Mouse (Mus musculus): ENCODE results near the gene Epha8. TPM values are rescaled to one million over a fixed set of nuclear protein-coding genes. Genes with fewer than 3 reads are reported as not detected.

Gene Epha8
- total RNA-seq (2021): not detected
- long read RNA-seq, experiment 1: 0 reads
- long read RNA-seq, experiment 2: 0 reads

- intact Hi-C loops (cut with DNase I): no loop called here
- DNase-seq: no peak
Observed at GRCm38 (mm10) chr4:136956751-136957446, at the start of gene Epha8. Gene Epha8 (minus strand): TSS chr4:136956816.

- intact Hi-C loops (cut with DNase I): no loop called here
Observed at GRCm38 (mm10) chr4:137001825-137002224, 45.2 kb upstream of the Epha8 start.

GRCm38 (mm10) chr4:137001020-137001419 is 44.4 kb upstream of the Epha8 start:
- intact Hi-C loops (cut with DNase I): no loop called here
- no peak for DNase-seq

More at GRCm38 (mm10) chr4:137001825-137002224, 45.2 kb upstream of the Epha8 start:
- DNase-seq: no peak

- DNase-seq: no peak
- intact Hi-C loops (cut with DNase I): no loop called here
Observed at GRCm38 (mm10) chr4:136998371-136998770, 41.8 kb upstream of the Epha8 start.

DNA sequence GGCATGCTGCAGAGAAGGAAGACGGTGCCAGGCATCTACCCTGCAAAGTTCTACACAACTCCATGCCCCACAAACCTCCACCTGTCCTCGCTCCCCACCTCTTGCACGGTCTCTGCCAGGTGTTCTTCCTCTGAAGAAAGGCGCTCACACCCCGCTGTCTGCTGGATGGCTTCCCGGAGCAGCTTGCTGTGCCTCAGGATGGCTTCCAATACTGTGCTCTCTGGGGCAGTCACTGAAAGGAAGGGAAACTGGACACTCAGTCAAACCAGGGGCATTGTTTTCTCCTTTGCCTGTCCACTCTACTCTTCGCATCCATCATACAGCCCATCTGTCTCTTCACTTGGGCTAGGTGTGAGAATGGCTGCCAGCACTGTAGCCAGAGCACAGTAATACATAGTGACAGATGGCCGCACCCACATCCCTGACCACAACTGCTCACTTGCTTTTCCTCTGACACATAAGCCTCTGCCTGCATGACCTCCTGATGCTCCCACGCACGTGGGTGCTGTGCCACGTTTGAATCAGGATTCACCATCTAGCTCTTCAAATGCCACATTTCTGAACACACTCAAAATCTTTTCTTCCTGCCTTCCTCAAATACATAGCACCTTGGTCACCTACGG is 41.2 kb upstream of the Epha8 start:
- no peak for DNase-seq
- intact Hi-C loops (cut with DNase I): no loop called here

- no peak for DNase-seq
- intact Hi-C loops (cut with DNase I): no loop called here
Observed at GRCm38 (mm10) chr4:136996933-136997332, 40.3 kb upstream of the Epha8 start.

DNA sequence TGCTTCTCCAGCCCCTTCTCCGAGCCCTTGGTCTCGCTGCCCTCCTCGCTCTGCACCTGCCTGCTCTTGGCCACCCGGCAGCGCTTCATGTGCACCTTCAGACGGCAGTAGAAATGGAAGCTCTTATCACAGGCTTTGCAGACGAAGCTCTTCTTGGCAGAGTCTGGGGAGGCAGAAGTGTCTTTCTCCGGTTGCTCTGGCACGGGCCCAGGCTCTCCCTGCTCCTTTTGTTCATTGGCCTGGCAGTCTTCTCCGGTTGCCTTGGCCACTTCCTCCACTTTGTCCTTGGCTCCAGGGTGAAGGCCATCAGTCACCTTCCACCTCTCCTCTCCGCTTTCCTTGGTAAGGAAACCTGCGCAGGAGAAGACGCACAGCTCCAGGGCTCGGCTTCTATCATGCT is 38.7 kb upstream of the Epha8 start:
- DNase-seq: no peak
- intact Hi-C loops (cut with DNase I): no loop called here

GRCm38 (mm10) chr4:136981993-136982695 is 25.5 kb upstream of the Epha8 start:
- DNase-seq: no peak
- intact Hi-C loops (cut with DNase I): loop anchor here (5.0 kb wide), 1 partner anchor 75 kb away; no protein-coding TSS in a partner anchor

DNA sequence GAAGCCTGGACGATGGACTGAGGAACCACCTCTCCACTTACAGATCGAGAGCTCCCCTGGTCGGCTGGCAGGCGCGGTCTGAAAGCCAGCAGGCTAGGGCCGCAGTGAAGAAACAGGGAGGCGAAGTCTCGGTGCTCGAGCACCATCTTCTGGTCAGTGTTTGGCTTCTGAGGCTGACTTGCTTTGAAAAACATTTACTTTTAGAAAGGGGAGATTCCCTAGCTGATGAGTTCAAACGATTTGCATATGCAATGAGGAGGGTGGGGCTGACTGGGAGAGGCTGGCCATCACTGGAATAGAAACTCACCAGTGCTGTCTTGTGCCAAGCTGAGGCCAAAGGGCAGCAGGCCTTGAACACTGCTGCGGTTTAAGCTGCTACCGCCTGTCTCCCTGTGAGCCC is 24.7 kb upstream of the Epha8 start:
- DNase-seq: no peak
- intact Hi-C loops (cut with DNase I): loop anchor here (5.0 kb wide), 1 partner anchor 74 kb away; no protein-coding TSS in a partner anchor

GRCm38 (mm10) chr4:136980921-136981320 is 24.3 kb upstream of the Epha8 start:
- intact Hi-C loops (cut with DNase I): loop anchor here (5.0 kb wide), 1 partner anchor 74 kb away; no protein-coding TSS in a partner anchor
- no peak for DNase-seq

GRCm38 (mm10) chr4:136977244-136977643 is 20.6 kb upstream of the Epha8 start:
- intact Hi-C loops (cut with DNase I): no loop called here
- DNase-seq: no peak

DNA sequence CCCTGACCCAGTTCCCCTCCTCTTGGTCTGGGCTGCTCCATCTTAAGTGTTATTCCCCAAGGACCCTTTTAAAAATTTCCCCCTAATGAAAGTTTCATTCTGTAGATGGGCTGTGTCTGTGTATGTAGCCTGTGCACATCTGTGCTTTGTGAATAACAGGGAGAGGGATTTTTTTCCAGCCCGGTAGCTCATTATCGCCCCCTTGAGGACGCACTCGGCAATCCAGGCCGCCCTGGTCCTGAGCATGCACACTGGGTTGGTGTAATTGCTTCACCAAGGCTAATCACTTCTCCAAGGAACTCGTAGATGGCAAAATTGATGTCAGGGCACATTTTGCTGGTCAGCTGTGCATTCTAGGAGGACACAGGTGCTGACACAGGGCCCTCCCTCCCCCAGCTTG is 14.3 kb upstream of the Epha8 start:
- no peak for DNase-seq
- intact Hi-C loops (cut with DNase I): no loop called here

- intact Hi-C loops (cut with DNase I): no loop called here
- DNase-seq: no peak
Observed at GRCm38 (mm10) chr4:136969503-136970276, 13.1 kb upstream of the Epha8 start.

DNA sequence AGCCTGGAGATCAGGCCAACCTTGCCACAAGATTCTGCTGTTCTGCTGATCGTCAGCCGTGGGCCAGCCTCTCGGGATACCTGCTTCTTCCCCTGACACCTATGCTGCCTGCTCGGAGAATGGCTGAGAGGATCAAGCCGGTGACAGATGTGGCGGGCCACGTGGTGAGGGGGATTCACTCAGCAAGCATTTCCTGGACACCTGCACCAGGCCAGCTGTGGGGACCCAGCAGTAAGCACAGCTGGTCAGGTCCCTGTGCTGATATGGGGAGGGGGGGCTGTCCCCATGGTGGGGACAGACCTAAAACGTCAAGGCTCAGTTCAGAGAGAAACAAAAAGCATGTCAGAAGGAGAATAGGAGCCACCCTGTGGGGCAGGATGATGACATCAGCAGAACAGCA is 12.5 kb upstream of the Epha8 start:
- intact Hi-C loops (cut with DNase I): no loop called here
- DNase-seq: no peak

DNA sequence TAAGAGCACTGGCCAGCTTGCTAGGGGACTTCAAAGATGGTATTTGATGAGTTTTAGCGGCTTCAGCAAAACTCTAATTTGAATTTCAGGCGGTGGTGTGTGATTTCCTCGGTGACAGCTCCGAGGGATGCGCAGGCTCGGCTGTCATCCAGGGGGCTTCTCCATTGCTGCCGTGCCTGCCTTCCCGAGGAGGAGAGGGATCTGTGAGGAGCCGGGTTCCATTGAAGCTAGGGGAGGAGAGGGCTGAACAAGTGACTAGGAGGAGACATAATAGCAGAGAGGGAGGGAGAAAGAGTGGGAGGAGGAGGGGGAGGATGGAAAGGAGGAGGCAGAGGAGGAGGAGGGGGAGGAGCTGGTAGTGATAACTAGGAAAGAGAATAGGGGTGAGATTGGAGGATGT is 10.9 kb upstream of the Epha8 start:
- intact Hi-C loops (cut with DNase I): no loop called here
- no peak for DNase-seq

- intact Hi-C loops (cut with DNase I): no loop called here
- no peak for DNase-seq
Observed at GRCm38 (mm10) chr4:136966493-136967390, 10.1 kb upstream of the Epha8 start.

DNA sequence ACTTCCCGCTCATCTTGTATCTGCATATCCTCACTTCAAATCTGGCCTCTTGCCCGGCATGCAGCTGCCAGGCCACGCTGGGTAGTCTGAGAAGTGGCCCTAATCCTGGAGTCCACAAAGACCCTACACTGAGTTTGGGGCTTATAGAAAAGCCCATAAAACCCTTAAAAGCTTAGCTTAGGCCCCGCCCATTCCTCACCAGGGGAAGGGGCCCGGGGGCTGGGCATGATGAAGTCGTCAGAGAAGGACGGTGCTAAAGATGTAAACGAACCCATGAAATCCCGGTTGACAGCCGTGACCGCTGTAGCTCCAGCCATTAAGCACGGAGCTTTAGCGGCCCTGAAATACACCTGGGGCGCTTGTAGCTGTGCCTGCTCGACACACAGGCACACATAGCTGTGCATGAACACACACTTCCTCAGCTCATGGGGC is 8.4 kb upstream of the Epha8 start:
- intact Hi-C loops (cut with DNase I): no loop called here
- DNase-seq: no peak

DNA sequence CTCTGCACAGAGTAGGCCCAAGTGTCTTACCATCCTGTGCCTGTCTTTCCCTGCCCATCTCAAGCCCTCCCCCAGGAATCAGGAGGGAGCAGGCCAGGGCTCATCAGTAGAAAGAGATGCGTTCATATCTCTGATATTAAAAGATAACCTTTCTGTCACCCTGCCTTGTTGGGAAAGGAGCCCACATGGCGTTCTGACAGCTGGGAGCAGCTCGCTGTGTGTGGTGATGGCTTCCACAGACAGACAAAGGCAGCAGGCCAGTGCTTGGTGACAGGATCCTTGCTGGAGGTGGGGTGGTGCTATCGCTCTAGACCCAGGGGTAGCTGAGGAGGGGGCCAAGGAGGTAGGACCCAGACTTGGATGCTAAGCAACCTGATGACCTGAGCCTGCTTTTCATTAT is 5.8 kb upstream of the Epha8 start:
- intact Hi-C loops (cut with DNase I): no loop called here
- DNase-seq: no peak

- DNase-seq: no peak
Observed at GRCm38 (mm10) chr4:136961642-136962285, 5.1 kb upstream of the Epha8 start.

More at GRCm38 (mm10) chr4:136961642-136962285, 5.1 kb upstream of the Epha8 start:
- intact Hi-C loops (cut with DNase I): no loop called here
